Mouse (Mus musculus) kidney, adult 2 months (tissue): ENCODE measurements around the gene Pde4d. TPM values are rescaled to one million over a fixed set of nuclear protein-coding genes. Genes with fewer than 3 reads are reported as not detected.
A peak's percentile ranks its signal among the peaks of the same experiment; 100 is the strongest.

ENCODE experiments used
- DNase-seq: peaks from one replicate; pipeline ENCODE4 v3.0.0; 2021
- H3K27ac ChIP-seq: fragments of 200-500 bp; 2 replicates; pipeline ENCODE4 v1.5.1; 2012; ENCODE audit warnings: low read depth, low read length, control low read depth, inconsistent platforms; ENCODE audit not compliant: insufficient read depth
- H3K27me3 ChIP-seq: fragments of 200-500 bp; replicated peaks from 2 replicates; pipeline ENCODE4 v1.6.1; 2012; ENCODE audit warnings: mild to moderate bottlenecking, moderate library complexity, low read length, inconsistent platforms; ENCODE audit not compliant: control insufficient read depth, insufficient read depth
- H3K36me3 ChIP-seq: fragments of 200-500 bp; 2 replicates; pipeline ENCODE4 v1.6.1; 2012; ENCODE audit warnings: mild to moderate bottlenecking, moderate library complexity, low read length, inconsistent platforms; ENCODE audit not compliant: control insufficient read depth, insufficient read depth
- H3K4me1 ChIP-seq: fragments of 200-500 bp; 2 replicates; pipeline ENCODE4 v1.6.1; 2011; ENCODE audit warnings: low read length; ENCODE audit not compliant: control insufficient read depth, insufficient read depth
- H3K4me3 ChIP-seq: fragments of 200-500 bp; 2 replicates; pipeline ENCODE4 v1.5.1; 2011; ENCODE audit warnings: mild to moderate bottlenecking, low read depth, low read length, control low read depth; ENCODE audit not compliant: insufficient read depth
- CTCF ChIP-seq: fragments of 200-500 bp; conservative IDR thresholded peaks from 2 replicates; pipeline ENCODE4 v1.5.1; 2011; ENCODE audit warnings: low read depth, mild to moderate bottlenecking, control low read depth, low read length, moderate library complexity, mixed read lengths; ENCODE audit not compliant: insufficient read depth, insufficient read length
- POLR2A ChIP-seq: fragments of 200-500 bp; IDR thresholded peaks from one replicate; pipeline ENCODE4 v1.6.1; 2011; ENCODE audit warnings: low read depth, low read length, control low read depth
- WGBS: fragments of 180-500 bp; shearing (Covaris S2); methylation state at CpG from one replicate; pipeline ENCODE4 v1.1.7; 2018; 5-methylcytosine and 5-hydroxymethylcytosine counted together
- polyA plus RNA-seq: library from polyadenylated mRNA; depleted of rRNA; stranded (reverse); fragments of >200 nt; gene quantifications from 2 replicates; pipeline ENCODE4 v1.2.3, GENCODE M21; 2012

Pde4d gene
- polyA plus RNA-seq, 1 experiment: 18.3 TPM

- H3K27me3 ChIP-seq: no peaks in the 10 kb centered on the region
- H3K27ac ChIP-seq: no peak overlapping the region
- no peaks in the 10 kb centered on the region; the same call in 1 of the 2 replicates for H3K36me3 ChIP-seq
- H3K4me3 ChIP-seq: no peak overlapping the region
- no peak for TF ChIP-seq POLR2A
- no peak for TF ChIP-seq CTCF
- DNase-seq: peak; percentile 75
- no peaks in the 10 kb centered on the region for H3K4me1 ChIP-seq
- WGBS: 30% methylated on average over 2 of the region's 2 CpGs
These were observed 975.2 kb downstream of the Pde4d start for GRCm38 (mm10) chr13:109424906-109425305.

GRCm38 (mm10) chr13:109425548-109425947, 975.8 kb downstream of the Pde4d start:
- DNase-seq: peak; percentile 21
- no peaks in the 10 kb centered on the region for H3K27me3 ChIP-seq
- no peaks in the 10 kb centered on the region for H3K4me1 ChIP-seq
- no peak overlapping the region for H3K27ac ChIP-seq
- no peaks in the 10 kb centered on the region; the same call in 1 of the 2 replicates for H3K36me3 ChIP-seq
- 28% methylated on average over 13 of the region's 13 CpGs for WGBS
- no peak overlapping the region for H3K4me3 ChIP-seq
- no peak for TF ChIP-seq CTCF
- TF ChIP-seq POLR2A: no peak

- H3K27ac ChIP-seq: no peak overlapping the region
- H3K36me3 ChIP-seq: no peaks in the 10 kb centered on the region; the same call in 1 of the 2 replicates
- H3K27me3 ChIP-seq: no peaks in the 10 kb centered on the region
- DNase-seq: no peak
- H3K4me1 ChIP-seq: no peaks in the 10 kb centered on the region
- no peak overlapping the region for H3K4me3 ChIP-seq
- TF ChIP-seq POLR2A: no peak
- 67% methylated on average over 5 of the region's 5 CpGs for WGBS
These were observed 976.3 kb downstream of the Pde4d start for GRCm38 (mm10) chr13:109426058-109426457.

GRCm38 (mm10) chr13:109427541-109427940, 977.8 kb downstream of the Pde4d start:
- TF ChIP-seq POLR2A (no peak), CTCF (no peak)

GRCm38 (mm10) chr13:109429544-109429943, 979.8 kb downstream of the Pde4d start:
- TF ChIP-seq CTCF: no peak
- H3K27ac ChIP-seq: no peak overlapping the region
- no peaks in the 10 kb centered on the region for H3K27me3 ChIP-seq
- H3K4me1 ChIP-seq: no peaks in the 10 kb centered on the region
- no peaks in the 10 kb centered on the region for H3K36me3 ChIP-seq
- no peak for DNase-seq
- H3K4me3 ChIP-seq: no peak overlapping the region
- WGBS: 100% methylated on average over 2 of the region's 2 CpGs

More at GRCm38 (mm10) chr13:109427541-109427940, 977.8 kb downstream of the Pde4d start:
- no peaks in the 10 kb centered on the region for H3K27me3 ChIP-seq
- no peaks in the 10 kb centered on the region for H3K4me1 ChIP-seq
- no peak for DNase-seq
- no peak overlapping the region for H3K27ac ChIP-seq
- H3K36me3 ChIP-seq: no peaks in the 10 kb centered on the region
- WGBS: 66% methylated on average over 7 of the region's 7 CpGs
- no peak overlapping the region for H3K4me3 ChIP-seq

- no peak for TF ChIP-seq POLR2A
- H3K36me3 ChIP-seq: no peaks in the 10 kb centered on the region
- no peak overlapping the region for H3K4me3 ChIP-seq
- peak; percentile 21 for DNase-seq
- whole genome bisulfite sequencing: 70% methylated on average over 4 of the region's 4 CpGs
- H3K4me1 ChIP-seq: peaks cover 8% of the 10 kb centered on the region
- no peaks in the 10 kb centered on the region for H3K27me3 ChIP-seq
- H3K27ac ChIP-seq: no peak overlapping the region
These were observed 987.6 kb downstream of the Pde4d start for GRCm38 (mm10) chr13:109437231-109437776.

GRCm38 (mm10) chr13:109439436-109440161, 989.9 kb downstream of the Pde4d start:
- 54% methylated on average over 5 of the region's 5 CpGs for WGBS
- H3K4me1 ChIP-seq: peaks cover 12% of the 10 kb centered on the region
- peak; percentile 91 for DNase-seq
- no peaks in the 10 kb centered on the region for H3K36me3 ChIP-seq
- H3K27me3 ChIP-seq: no peaks in the 10 kb centered on the region
- no peak for TF ChIP-seq POLR2A
- TF ChIP-seq CTCF: no peak
- peak overlapping the region; percentile 81 for H3K27ac ChIP-seq
- H3K4me3 ChIP-seq: no peak overlapping the region
